Comparison of ENCODE assay signal across 8 mouse cellular contexts in the genomic region with DNA sequence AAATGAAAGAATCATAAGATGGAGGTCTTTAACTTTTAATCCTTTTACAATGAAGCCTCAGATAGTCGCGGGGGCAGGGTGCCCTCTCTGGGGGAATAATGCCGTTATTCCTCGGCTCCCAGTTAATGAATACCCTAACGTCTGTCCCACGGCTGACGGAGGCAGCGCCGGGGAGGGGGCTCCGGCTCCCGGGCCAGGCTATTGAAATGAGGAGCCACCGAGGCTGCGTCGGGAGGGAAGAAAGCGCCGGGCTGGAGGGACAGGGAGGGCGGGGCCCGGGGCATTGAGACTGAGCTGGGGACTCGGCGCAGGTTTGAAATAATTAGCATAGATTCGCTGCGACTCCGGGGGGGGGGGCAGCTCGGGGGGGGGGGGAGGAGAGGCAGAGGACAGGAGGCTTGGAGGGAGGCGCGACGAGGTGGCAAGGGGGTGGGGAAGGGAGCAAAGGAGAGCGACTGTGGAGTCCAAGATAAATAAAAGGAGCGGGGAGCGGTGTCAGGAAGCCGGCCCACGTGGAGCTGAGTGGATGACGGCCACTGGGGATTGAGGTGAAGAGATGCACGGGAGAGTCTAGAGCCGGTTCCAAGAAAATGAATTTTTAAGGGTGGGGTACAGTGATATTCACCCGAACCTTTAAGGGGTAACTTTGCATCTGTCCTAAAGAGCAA. TPM values are rescaled to one million over a fixed set of nuclear protein-coding genes. Genes with fewer than 3 reads are reported as not detected.
A peak's percentile ranks its signal among the peaks of the same experiment; 100 is the strongest.
DNase-seq lines count a peak whose midpoint lies in the region; ATAC-seq lines count a peak whose summit lies in the region.

No protein-coding gene starts in this region.

- H3K9ac ChIP-seq in heart, embryonic 13.5 days, result peak overlapping the region; percentile 77
- H3K9ac ChIP-seq in limb, embryonic 11.5 days (ENCODE audit: low read length), result 0 out of 2 replicates have a peak overlapping the region, but pooled peaks have one; percentile 4
- H3K9ac ChIP-seq in neural tube, embryonic 11.5 days (ENCODE audit: low read length), result no peak overlapping the region

- intact Hi-C loops in left cerebral cortex, postnatal 4 days (cut with DNase I), result no loop called here

- H3K27me3 ChIP-seq in heart, embryonic 13.5 days (replicated peaks), result peaks cover 46% of the 10 kb centered on the region
- peaks cover 19% of the 10 kb centered on the region for H3K27me3 ChIP-seq in limb, embryonic 11.5 days (ENCODE audit: control insufficient read depth, insufficient read depth, low read length)
- H3K27me3 ChIP-seq in neural tube, embryonic 11.5 days (ENCODE audit: control insufficient read depth, insufficient read depth, low read length), result peaks cover 15% of the 10 kb centered on the region

- peak; percentile 52 for DNase-seq in left cerebral cortex, postnatal 4 days
- DNase-seq in left cerebral cortex, adult 9 months (ENCODE audit: low spot score in 2 of 2), result no peak
- DNase-seq in embryo, embryonic 10.5 days (ENCODE audit: low spot score), result peak; percentile 86
- DNase-seq in limb, embryonic 11.5 days (ENCODE audit: low spot score), result peak; percentile 69
- DNase-seq in neural tube, embryonic 11.5 days (ENCODE audit: low spot score), result peak; percentile 84
- no peak for DNase-seq in Muller cell, postnatal 12 days (ENCODE audit: inconsistent ontology term)
- DNase-seq in urinary bladder, adult 2 months (ENCODE audit: low spot score), result no peak

- peak overlapping the region; percentile 55 for H3K4me3 ChIP-seq in heart, embryonic 13.5 days
- H3K4me3 ChIP-seq in limb, embryonic 11.5 days (ENCODE audit: low read depth, low read length), result peak overlapping the region; percentile 33
- peak overlapping the region; percentile 35 for H3K4me3 ChIP-seq in neural tube, embryonic 11.5 days (ENCODE audit: low read depth, low read length)

- H3K9me3 ChIP-seq in heart, embryonic 13.5 days, result no peaks in the 10 kb centered on the region
- H3K9me3 ChIP-seq in limb, embryonic 11.5 days (ENCODE audit: control insufficient read depth, low read length), result no peaks in the 10 kb centered on the region
- no peaks in the 10 kb centered on the region for H3K9me3 ChIP-seq in neural tube, embryonic 11.5 days (ENCODE audit: control insufficient read depth, low read length)

- peaks cover 27% of the 10 kb centered on the region for H3K4me1 ChIP-seq in heart, embryonic 13.5 days
- peaks cover 9% of the 10 kb centered on the region for H3K4me1 ChIP-seq in limb, embryonic 11.5 days (ENCODE audit: control insufficient read depth, insufficient read depth, low read length)
- peaks cover 12% of the 10 kb centered on the region for H3K4me1 ChIP-seq in neural tube, embryonic 11.5 days (ENCODE audit: control insufficient read depth, insufficient read depth, low read length)

- under 1% methylated on average over 24 of the region's 36 CpGs for WGBS in heart, embryonic 13.5 days
- under 1% methylated on average over 25 of the region's 36 CpGs for WGBS in limb, embryonic 11.5 days
- under 1% methylated on average over 34 of the region's 36 CpGs for WGBS in neural tube, embryonic 11.5 days

- H3K36me3 ChIP-seq in heart, embryonic 13.5 days, result no peaks in the 10 kb centered on the region
- no peaks in the 10 kb centered on the region for H3K36me3 ChIP-seq in limb, embryonic 11.5 days (ENCODE audit: control insufficient read depth, insufficient read depth, low read length)
- H3K36me3 ChIP-seq in neural tube, embryonic 11.5 days (ENCODE audit: control insufficient read depth, insufficient read depth, low read length), result no peaks in the 10 kb centered on the region

- ATAC-seq in heart, embryonic 13.5 days (ENCODE audit: extremely low read depth, insufficient number of reproducible peaks, low FRiP score, low TSS enrichment), result no peak
- ATAC-seq in limb, embryonic 11.5 days (ENCODE audit: insufficient number of reproducible peaks, low FRiP score, low TSS enrichment, low read depth), result no peak
- peak; percentile 48 for ATAC-seq in neural tube, embryonic 11.5 days (ENCODE audit: insufficient read depth, low FRiP score, low TSS enrichment)

- peak overlapping the region; percentile 86 for H3K4me2 ChIP-seq in heart, embryonic 13.5 days
- H3K4me2 ChIP-seq in limb, embryonic 11.5 days (ENCODE audit: low read depth, severe bottlenecking), result peak overlapping the region; percentile 67
- H3K4me2 ChIP-seq in neural tube, embryonic 11.5 days (ENCODE audit: low read depth), result peak overlapping the region; percentile 55

- H3K27ac ChIP-seq in heart, embryonic 13.5 days (replicated peaks), result peak overlapping the region; percentile 73
- H3K27ac ChIP-seq in limb, embryonic 11.5 days (replicated peaks; ENCODE audit: low read depth, low read length), result no peak overlapping the region
- 0 out of 2 replicates have a peak overlapping the region, but pooled peaks have one; percentile 27 for H3K27ac ChIP-seq in neural tube, embryonic 11.5 days (ENCODE audit: low read depth, low read length)

RNA-seq across cellular contexts. Expression of a gene that starts 2.9 kb away (rescaled TPM):
- total RNA-seq in left cerebral cortex, postnatal 4 days (2021), result 1 to 10 TPM; 7.1 to 8.1 TPM
- 0.47 and 0.55 TPM in 2 replicates for polyA plus RNA-seq in heart, embryonic 13.5 days (2015; fragmentation: Nextera tagmentation; extraction: Ambion mirVana)
- polyA plus RNA-seq in limb, embryonic 11.5 days (2014; fragmentation: Nextera tagmentation; extraction: Ambion mirVana), result 2.4 and 2.6 TPM in 2 replicates
- 2.9 and 3.5 TPM in 2 replicates for polyA plus RNA-seq in neural tube, embryonic 11.5 days (2014; fragmentation: Nextera tagmentation; extraction: Ambion mirVana)
- polyA plus RNA-seq in urinary bladder, adult 2 months (2012; rRNA removed), result 1.2 and 1.7 TPM in 2 replicates

Comparison
In these comparisons a context has a peak if more than half of its experiments do, and no peak if none do; other contexts are left out.
1. DNase-seq: peak in left cerebral cortex, postnatal 4 days (single experiment), embryo, embryonic 10.5 days (single experiment), limb, embryonic 11.5 days (single experiment) and neural tube, embryonic 11.5 days (single experiment); none in left cerebral cortex, adult 9 months (0 of 2), Muller cell, postnatal 12 days (single experiment) and urinary bladder, adult 2 months (single experiment).
2. Peak in every context shown above with its lines, with median percentiles within 50 percentile points of each other: H3K4me2 ChIP-seq and H3K4me3 ChIP-seq.